Mouse (Mus musculus): Measurements from ENCODE around the gene Rnf34.

Rnf34 gene

DNA sequence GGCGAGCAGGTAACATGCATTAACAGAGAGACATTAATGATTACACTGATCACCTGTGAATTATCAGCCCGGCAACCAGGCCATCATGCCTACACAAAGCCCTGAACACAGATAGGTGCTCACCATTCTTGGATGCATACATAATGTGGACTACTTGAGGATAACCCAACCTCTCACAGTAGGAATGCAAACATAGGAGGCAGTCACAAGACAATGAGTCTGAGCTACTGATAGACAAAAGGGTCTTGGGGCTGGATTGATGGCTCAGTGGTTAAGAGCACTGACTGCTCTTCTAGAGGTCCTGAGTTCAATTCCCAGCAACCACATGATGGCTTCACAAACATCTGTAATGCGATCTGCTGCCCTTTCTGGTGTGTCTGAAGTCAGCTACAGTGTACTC, 22.8 kb downstream of the Rnf34 start:
- no peak for DNase-seq (ENCODE audit: low spot score in 2 of 2)

DNA sequence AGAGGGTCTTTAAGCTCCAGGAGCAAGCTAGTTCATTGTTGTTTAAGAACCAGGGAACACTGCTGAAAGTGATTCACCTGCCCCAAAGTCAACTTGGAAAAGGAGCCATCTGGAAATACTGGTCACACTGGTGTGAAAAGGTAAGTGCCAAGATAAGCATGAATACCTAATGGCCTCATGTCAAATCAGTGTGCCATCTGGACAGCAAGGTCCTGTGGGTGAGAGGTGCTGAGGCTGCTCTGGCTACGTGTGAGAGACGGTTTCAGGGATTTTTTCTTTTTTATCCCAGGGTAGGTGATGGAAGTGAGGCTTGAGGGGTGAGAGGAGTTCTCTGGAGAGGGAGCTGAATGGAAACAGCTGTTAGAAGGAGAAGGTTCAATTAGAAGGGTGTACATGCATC, 23.7 kb downstream of the Rnf34 start:
- no peak for DNase-seq (ENCODE audit: low spot score in 2 of 2)

DNA sequence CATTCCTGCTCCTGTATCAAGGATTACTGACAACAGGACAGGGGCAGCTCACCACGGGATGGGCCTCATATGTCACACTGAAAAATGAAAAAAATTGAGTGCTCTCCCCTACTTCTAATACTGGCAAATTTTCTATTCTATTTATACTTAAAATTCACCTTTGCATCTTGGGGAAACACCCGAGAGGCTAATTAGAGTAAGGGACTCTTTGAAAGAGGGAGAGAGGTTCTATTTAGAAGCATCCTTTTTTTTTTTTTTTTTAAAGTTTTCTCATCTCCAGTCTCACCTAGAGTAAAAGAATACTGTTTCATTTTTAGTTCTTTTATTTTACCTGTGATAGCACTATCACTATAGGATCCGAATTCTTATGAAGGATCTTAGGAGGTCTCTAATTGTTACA, 24.5 kb downstream of the Rnf34 start:
- DNase-seq (ENCODE audit: low spot score in 2 of 2), result no peak

DNA sequence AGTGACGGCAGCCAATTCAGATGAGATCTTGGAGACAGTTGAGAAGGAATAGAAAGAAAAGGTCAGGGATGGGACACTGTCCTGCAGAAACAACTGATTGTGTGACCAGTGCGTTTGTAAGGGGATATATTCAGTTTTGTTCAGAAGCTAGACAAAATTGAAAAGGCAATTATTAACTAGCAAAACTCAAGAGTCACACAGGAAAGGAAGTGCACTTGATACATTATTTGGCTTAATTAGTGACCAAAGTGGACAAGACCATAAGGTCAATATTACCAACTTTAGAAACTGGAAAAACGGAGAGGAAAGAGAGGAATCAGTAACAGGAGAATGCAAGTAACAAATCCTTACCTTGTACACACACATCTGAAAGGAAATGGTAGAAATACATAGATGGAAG, 26.8 kb downstream of the Rnf34 start:
- DNase-seq (ENCODE audit: low spot score in 2 of 2), result no peak

DNA sequence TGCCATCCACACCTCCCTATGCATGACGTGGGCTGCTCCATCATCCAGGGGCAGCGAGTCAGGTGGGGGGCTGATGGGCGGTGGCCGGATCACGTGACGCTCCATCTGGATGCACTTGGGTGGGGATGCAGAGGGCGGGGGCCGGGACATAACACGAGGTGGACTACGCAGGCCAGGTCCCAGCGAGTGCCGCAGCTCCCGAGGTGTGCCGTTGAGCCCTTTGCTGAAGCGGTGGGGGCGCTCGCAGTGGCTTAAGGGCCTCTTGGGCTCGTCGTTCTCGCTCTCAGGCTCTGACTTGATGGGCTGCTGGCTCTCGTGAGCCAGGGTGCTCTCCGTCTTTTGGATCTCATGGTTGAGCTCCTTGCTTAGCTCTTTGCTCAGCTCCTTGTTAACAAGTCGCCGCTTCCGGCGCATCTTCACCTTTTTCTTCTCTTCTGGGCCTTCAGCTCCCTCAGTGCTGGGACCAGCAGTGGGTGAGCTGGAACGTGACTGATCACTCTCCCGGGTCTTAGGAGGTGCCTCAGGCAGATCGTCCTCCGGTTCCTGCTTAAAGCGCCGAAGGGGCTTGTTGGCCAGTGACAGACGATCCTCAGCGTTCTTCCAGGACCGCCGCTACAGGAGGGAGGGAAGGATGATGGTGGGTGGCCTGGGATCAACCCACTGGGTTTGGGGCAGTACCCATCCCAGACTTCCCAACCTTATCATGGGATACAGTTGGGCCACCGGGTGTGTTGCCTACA, 30.6 kb downstream of the Rnf34 start:
- DNase-seq (ENCODE audit: low spot score in 2 of 2), result no peak

DNA sequence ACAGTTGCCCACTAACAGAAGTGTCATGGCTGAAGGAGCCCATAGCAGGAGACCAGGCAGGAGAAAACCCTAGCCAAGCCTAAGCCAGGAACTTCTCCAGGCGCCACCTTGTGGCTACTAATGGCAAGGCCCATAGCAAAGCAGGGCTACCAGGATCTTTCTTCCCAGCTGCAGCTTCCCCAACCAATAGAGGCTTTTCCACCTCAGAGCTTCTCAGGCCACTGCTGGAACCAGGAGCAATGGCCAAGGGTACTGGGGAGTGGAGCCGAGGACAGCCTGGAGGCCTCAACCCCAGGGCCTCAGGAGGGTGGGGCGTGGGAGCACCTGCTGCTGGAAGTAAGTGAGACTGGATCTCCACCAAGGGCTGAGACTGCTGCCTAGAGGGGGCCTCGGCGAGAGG, 31.5 kb downstream of the Rnf34 start:
- peak; percentile 22 to 60 for DNase-seq (ENCODE audit: low spot score in 2 of 2)

- DNase-seq (ENCODE audit: low spot score in 2 of 2), result no peak
Observed at GRCm38 (mm10) chr5:122882256-122883050, 32.6 kb downstream of the Rnf34 start.

DNA sequence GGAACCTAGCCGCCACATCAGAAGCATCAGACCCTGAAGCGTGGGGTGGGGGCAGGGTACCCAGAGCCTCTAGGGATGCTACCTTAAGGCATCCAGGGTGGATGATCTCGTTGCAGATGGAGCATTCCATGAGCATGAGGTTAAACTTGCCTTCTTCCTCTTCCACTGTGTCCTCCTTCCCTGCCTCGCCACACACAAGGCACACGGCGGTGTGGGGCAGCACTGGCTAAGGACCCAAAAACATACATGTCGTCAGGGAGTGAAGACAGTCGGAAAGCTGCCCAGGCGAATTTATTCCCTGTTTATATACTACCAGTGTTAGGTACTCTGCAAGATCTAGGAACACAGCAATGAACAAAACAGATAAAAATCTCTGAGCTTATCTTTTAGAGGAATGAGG, 33.4 kb downstream of the Rnf34 start:
- DNase-seq (ENCODE audit: low spot score in 2 of 2), result no peak

GRCm38 (mm10) chr5:122883652-122884235, 33.9 kb downstream of the Rnf34 start:
- DNase-seq (ENCODE audit: low spot score in 2 of 2), result no peak

DNA sequence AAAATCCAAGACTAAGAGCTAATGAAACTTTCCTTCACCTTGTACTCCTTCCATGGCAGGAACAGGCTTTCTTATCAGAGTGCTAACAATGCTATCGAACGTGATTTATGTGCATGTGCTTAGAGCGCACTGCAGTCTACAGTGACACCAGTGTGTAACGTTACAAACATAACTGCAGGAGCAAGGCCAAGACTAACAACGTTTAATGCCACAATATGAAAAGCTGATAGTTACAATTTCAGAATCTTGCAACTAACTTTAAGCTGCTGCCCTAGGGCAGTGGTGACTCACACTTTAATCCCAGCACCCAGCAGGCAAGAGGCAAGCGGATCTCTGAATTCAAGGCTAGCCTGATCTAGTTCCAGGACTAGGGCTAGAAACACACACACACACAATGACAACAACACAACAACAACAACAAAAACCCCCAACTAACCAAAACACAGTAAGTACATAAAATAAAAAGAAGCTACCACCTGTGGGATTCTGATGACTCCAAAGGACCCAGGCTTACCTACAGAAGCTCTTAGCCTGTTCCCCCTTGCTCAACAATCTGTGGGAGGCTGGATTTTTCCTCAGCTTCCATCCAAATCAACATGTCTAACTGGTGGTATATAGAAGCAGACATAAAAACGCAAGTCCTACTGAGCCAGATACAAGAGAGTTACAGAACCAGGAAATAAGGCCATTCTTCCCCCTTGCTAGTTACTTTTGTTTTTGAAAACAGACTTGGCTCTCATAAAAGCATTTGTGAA, 34.9 kb downstream of the Rnf34 start:
- DNase-seq (ENCODE audit: low spot score in 2 of 2), result no peak

GRCm38 (mm10) chr5:122887033-122887432, 37.2 kb downstream of the Rnf34 start:
- DNase-seq (ENCODE audit: low spot score in 2 of 2), result no peak

DNA sequence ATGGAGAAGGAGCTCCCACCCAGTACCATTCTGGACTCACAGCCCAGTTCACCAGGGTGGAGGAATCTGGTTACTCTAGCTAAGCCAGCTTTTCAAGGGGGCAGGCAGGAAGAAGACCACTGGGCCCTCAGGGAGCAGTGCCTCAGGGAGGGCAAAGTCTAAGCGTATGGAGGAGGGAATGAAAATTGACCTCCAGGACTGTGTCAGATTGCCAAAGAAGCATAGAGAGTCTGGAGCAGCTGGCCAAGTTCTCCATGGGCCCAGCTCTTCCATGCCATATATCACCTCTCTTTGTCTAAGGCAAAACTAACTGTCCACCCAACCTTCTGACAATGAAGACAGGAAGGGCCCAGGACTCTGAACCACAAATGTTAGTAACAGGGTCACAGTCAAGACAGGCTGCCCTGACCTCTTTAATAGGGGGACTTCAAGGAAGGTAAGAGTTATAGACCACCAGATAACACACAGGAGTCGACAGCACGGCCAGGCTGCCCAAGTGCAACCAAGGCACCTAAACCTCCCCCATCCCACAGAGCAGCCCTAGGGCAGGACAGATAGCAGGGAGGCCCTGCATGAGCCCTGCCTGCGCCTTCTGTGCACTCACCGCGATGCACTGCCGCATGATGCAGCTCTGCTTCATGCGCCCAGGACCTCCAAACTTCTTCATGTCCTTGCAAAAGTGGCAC, 38.2 kb downstream of the Rnf34 start:
- no peak for DNase-seq (ENCODE audit: low spot score in 2 of 2)

- no peak for DNase-seq (ENCODE audit: low spot score in 2 of 2)
Observed at GRCm38 (mm10) chr5:122888612-122889214, 38.9 kb downstream of the Rnf34 start.

DNA sequence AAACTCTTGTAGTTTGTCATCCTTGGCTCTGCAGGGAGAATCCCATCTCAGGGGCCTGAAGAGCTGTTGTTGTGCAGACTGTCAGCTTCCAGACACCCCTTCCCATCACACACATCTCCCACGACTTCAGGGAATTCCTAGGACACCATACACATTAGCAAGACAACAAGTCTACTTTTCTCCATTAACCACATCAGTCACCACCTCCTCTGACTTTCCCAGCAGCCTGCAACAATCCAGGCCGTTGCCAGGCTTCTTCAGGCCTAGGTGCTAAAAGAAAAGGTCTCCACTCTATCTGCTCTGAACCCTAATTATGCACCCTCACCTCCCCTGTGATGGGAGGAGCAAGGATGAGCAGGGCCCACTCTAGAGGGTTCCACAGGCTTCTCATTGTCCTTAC, 40.5 kb downstream of the Rnf34 start:
- DNase-seq (ENCODE audit: low spot score in 2 of 2), result no peak

DNA sequence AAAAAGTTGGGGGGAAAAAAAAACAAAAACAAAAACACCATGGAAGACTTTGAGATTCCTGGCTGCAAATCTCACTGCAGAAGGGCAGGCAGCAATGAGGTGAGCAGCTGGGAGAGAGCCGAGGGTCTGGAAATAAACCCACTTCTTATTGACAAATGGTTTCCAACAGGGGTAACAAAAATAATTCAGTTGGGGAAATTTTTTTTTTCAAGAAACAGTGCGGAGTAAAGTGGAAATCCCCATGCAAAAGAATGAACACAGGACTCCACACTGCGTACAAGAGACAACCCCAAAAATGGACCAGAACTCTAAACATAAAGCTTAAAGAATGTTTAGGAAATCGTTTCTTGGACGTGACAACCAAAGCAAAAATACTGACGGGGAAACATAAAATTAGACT, 43.4 kb downstream of the Rnf34 start:
- no peak for DNase-seq (ENCODE audit: low spot score in 2 of 2)

- DNase-seq (ENCODE audit: low spot score in 2 of 2), result peak; percentile 58 to 78
Observed at GRCm38 (mm10) chr5:122894007-122894637, 44.3 kb downstream of the Rnf34 start.

DNA sequence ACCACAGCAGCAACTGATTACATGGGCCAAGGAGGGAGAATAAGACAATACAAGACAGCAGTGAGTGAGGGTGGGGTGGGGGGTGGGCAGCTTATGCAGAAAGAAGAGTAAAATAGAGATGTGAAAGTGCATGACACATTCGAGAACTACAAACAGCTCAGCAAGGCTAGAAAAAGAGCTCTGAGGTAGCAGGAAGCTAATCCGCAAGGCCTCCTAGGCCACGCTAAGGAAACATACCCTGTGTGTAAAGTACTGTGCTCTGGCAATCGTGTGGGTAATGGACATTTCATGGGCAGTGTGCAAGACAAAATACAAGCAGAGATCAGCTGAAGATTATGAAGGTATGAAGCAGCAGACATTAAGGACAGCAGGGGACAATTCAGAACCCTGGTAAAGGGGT, 45.0 kb downstream of the Rnf34 start:
- DNase-seq (ENCODE audit: low spot score in 2 of 2), result no peak

DNA sequence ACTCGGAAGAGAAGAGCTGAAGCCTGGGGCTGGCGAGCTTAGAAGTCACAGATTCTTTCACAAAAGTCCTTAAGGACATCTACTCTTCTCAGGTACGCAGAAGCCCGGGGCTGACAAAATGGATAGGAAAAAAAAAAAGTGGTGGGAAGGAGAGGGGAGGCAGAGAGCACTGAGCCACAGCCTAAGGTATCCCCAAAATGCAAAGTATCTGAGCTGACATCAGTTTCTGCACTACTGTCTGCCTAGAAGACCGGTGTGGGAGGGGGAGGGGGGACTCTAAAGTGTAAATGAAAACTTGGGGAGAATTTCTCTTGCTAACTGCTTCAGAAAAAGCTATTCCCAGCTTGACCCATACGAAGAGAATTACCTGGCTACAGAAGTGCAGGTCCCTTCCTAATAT, 48.3 kb downstream of the Rnf34 start:
- no peak for DNase-seq (ENCODE audit: low spot score in 2 of 2)

- peak in 1 of 2 experiments; percentile 36 for DNase-seq (ENCODE audit: low spot score in 2 of 2)
Observed at GRCm38 (mm10) chr5:122898963-122899776, 49.3 kb downstream of the Rnf34 start.
